Mouse (Mus musculus) adrenal gland, postnatal 10 days (tissue): ENCODE data around the gene Mpc1. TPM values are rescaled to one million over a fixed set of nuclear protein-coding genes. Genes with fewer than 3 reads are reported as not detected.
A peak's percentile ranks its signal among the peaks of the same experiment; 100 is the strongest.
"Not testable (repeated sequence)": the region's sequence is repeated elsewhere in the genome, so short reads cannot be mapped to it uniquely, and the experiment has no call there.

ENCODE experiments used
- DNase-seq: peaks from one replicate; pipeline ENCODE4 v3.0.0; 2021; ENCODE audit warnings: mixed read lengths
- total RNA-seq, 2 experiments: library from RNA; stranded (reverse); gene quantifications; 2 replicates each; pipeline ENCODE4 v1.2.3; 2021

Mpc1 gene
- total RNA-seq, 2 experiments from 2014 or later, result 347 to 385 TPM

- DNase-seq, result no peak
Measured at GRCm38 (mm10) chr17:8330602-8331001, 47.9 kb downstream of the Mpc1 start.

- DNase-seq, result not testable (repeated sequence)
Measured at GRCm38 (mm10) chr17:8337159-8337558, 54.5 kb downstream of the Mpc1 start, which contains the start of gene Prr18. Prr18 (plus strand) TSS chr17:8337459.

GRCm38 (mm10) chr17:8339666-8340374 is 57.1 kb downstream of the Mpc1 start:
- DNase-seq, result no peak

- DNase-seq, result peak; percentile 42
Measured at GRCm38 (mm10) chr17:8340407-8341359, 58.0 kb downstream of the Mpc1 start.

- no peak for DNase-seq
Measured at GRCm38 (mm10) chr17:8341360-8341963, 58.8 kb downstream of the Mpc1 start.

GRCm38 (mm10) chr17:8342706-8343105 is 60.0 kb downstream of the Mpc1 start:
- no peak for DNase-seq

- DNase-seq, result no peak
Measured at GRCm38 (mm10) chr17:8343416-8343815, 60.7 kb downstream of the Mpc1 start.

Other genes with a start within 250 kb of the Mpc1 start
- gene Gm49673, start 135.1 kb upstream of the Mpc1 start, total RNA-seq, result under 1 TPM in 1 of 2 experiments, not detected in 1; 0.39 TPM
- 10 to 100 TPM; 41.7 to 42.4 TPM for gene Rnaset2a, start 134.8 kb upstream of the Mpc1 start, total RNA-seq
- 10 to 100 TPM; 14.2 to 22.8 TPM for gene Fgfr1op, start 117.4 kb upstream of the Mpc1 start, total RNA-seq
- gene Ccr6, start 46.9 kb upstream of the Mpc1 start, total RNA-seq, result under 1 TPM; 0.61 to 0.93 TPM
- 10 to 100 TPM; 38.4 to 45.0 TPM for gene Sft2d1, start 28.2 kb downstream of the Mpc1 start, total RNA-seq
- under 1 TPM; 0.24 to 0.45 TPM for gene Prr18, start 54.6 kb downstream of the Mpc1 start, total RNA-seq
- gene T2, start 73.1 kb downstream of the Mpc1 start, total RNA-seq, result under 1 TPM in 1 of 2 experiments, not detected in 1; 0.18 TPM
- not detected for gene T, start 151.5 kb downstream of the Mpc1 start, total RNA-seq
- 10 to 100 TPM; 12.4 to 20.0 TPM for gene Pde10a, start 242.5 kb downstream of the Mpc1 start, total RNA-seq